Mouse (Mus musculus) kidney, postnatal 25 days (tissue): ENCODE data around the gene Gm20890.
"Not testable (repeated sequence)": the region's sequence is repeated elsewhere in the genome, so short reads cannot be mapped to it uniquely, and the experiment has no call there.

Source experiments
- DNase-seq, 2 experiments: peaks; one replicate each; pipeline ENCODE4 v3.0.0; 2021; ENCODE audit warnings: mixed read lengths in 2 of 2

Gene Gm20890

GRCm38 (mm10) chrY:26776699-26777098, at the start of gene Gm20890:
TSS of gene Gm20890 (minus strand) at chrY:26776799.
- not testable (repeated sequence) for DNase-seq
